Mouse (Mus musculus) cerebellum, adult 2 months (tissue): ENCODE data around the gene Rhoa. TPM values are rescaled to one million over a fixed set of nuclear protein-coding genes. Genes with fewer than 3 reads are reported as not detected.

Source experiments
- DNase-seq, 2 experiments: peaks; one replicate each; pipeline ENCODE4 v3.0.0; 2021
- H3K27ac ChIP-seq: fragments of 200-500 bp; 2 replicates; pipeline ENCODE4 v1.5.1; 2012; ENCODE audit warnings: low read length, control low read depth, inconsistent platforms; ENCODE audit not compliant: insufficient read depth
- H3K27me3 ChIP-seq: fragments of 200-500 bp; 2 replicates; pipeline ENCODE4 v1.6.1; 2012; ENCODE audit warnings: inconsistent platforms, mild to moderate bottlenecking, low read length, moderate library complexity; ENCODE audit not compliant: control insufficient read depth, insufficient read depth
- H3K4me1 ChIP-seq: fragments of 200-500 bp; 2 replicates; pipeline ENCODE4 v1.6.1; 2011; ENCODE audit warnings: low read length; ENCODE audit not compliant: control insufficient read depth, insufficient read depth
- H3K4me3 ChIP-seq: fragments of 200-500 bp; replicated peaks from 2 replicates; pipeline ENCODE3; 2011; ENCODE audit warnings: mild to moderate bottlenecking, low read depth, low read length, control low read depth; ENCODE audit not compliant: insufficient read depth
- CTCF ChIP-seq: fragments of 200-500 bp; IDR thresholded peaks from 2 replicates; pipeline ENCODE4 v1.5.1; 2011; ENCODE audit warnings: low read depth, mild to moderate bottlenecking, control low read depth, low read length, moderate library complexity, borderline replicate concordance; ENCODE audit not compliant: insufficient read depth
- POLR2A ChIP-seq: fragments of 200-500 bp; IDR thresholded peaks from 2 replicates; pipeline ENCODE4 v1.6.1; 2011; ENCODE audit warnings: low read length, control low read depth, borderline replicate concordance; ENCODE audit not compliant: insufficient read depth
- WGBS: fragments of 180-500 bp; shearing (Covaris S2); methylation state at CpG from one replicate; pipeline ENCODE4 v1.1.7; 2018; 5-methylcytosine and 5-hydroxymethylcytosine counted together
- polyA plus RNA-seq: library from polyadenylated mRNA; depleted of rRNA; stranded (reverse); fragments of >200 nt; gene quantifications from 2 replicates; pipeline ENCODE4 v1.2.3, GENCODE M21; 2012; rRNA removed

Gene Rhoa
- polyA plus RNA-seq = 198 and 201 TPM in 2 replicates

DNA sequence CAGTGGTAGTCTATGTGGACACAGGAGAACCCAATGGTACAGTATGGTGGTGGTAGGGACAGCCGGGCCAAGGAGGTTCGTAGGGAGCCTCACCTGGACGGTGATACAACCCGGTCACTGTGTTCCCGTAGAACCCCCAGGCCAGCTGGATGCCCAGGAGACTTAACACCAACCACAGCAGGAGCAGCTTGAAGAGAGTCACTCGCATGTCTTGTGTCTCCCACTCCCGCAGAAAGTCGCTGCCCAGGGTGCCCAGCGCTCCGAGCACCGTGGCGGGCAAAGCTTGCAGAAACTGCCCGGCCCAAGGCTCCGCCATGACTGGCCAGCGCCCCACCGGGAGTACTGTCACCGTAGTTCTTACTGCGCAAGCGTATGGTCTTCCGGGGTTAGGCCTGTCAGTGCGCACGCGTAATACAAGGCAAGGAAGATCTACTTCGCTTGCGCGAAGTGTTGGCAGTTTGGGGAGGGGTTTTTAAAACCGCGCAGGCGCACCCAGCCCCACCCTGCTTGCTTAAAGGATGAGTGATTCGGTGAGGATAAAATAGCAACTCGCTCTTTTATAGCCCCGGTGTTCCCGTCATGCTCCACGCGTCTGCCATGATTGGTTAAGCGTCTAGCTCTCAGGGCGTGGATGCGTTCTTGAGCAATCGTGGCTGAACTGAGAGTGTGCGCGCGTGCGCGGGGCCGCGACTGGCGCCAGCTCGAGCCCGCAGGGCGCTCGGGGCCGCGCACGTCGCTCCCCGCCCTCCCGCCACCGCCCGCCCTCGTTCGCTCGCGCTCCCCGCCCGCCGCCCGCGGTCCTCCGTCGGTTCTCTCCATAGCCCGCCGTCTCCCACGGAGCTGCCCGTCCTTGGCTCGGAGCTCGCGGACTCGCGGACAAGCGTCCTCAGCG is at the start of gene Rhoa, which contains the start of gene Tcta:
Gene Rhoa (plus strand): TSS at position 501 of the 892 bp plus-strand sequence.
Gene Tcta (minus strand): TSS at position 532 of the 892 bp plus-strand sequence.
- H3K4me3 ChIP-seq = peak within 1 kb of the TSS; percentile 97
- TF ChIP-seq POLR2A (peak; percentile 96), CTCF (no peak)
- DNase-seq = peak; percentile 98 to 100
- WGBS = 0% methylated on average over 80 of the region's 81 CpGs
- H3K4me1 ChIP-seq = peaks cover 5% of the 10 kb centered on the region; the same call in 1 of the 2 replicates
- no peaks in the 10 kb centered on the region for H3K27me3 ChIP-seq
- H3K27ac ChIP-seq = peak within 1 kb of the TSS; percentile 84

DNA sequence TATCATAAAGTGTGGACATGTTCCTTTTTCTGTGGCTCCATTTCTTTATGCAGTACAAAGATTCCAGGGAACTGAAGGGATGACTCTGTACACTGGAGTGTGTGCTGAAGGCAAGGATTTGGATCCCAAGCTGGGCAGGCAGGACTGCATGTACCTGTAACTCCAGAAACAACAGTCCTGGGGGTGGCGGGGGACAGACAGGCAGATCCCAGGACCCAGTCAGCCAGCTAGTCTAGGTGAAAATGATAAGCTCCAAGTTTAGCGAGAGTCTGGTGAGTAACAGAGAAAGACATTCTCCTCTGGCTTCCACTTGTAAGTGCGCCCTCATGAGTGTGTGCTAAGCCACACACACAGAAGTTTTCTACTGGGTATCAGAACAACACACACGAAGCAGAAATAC is 45.4 kb upstream of the Rhoa start:
- no peak for DNase-seq
- H3K4me3 ChIP-seq = no peak overlapping the region
- whole genome bisulfite sequencing = 82% methylated on average over 4 of the region's 4 CpGs
- H3K27me3 ChIP-seq = no peaks in the 10 kb centered on the region
- H3K4me1 ChIP-seq = peaks cover 9% of the 10 kb centered on the region; the same call in 1 of the 2 replicates
- TF ChIP-seq POLR2A (no peak), CTCF (no peak)
- no peak overlapping the region for H3K27ac ChIP-seq

DNA sequence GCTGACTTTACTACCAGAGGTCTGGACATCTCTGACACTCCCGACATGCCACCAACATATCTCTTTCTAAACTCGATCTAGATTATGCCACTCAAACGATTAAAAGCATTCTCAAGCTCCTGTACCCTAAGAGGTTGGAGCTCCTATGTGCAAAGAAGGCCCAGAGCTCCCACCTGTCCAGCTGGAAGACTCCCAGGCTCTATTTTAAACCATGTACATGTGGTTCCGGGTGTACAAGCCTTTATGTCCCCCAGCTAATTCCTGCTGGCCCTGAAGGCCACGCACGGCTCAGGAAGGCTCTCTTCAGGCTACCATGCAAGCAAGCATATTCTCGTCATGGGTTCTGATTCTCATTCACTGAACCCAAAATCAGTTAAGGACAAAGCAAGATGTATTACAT is 44.1 kb upstream of the Rhoa start:
- no peak for TF ChIP-seq POLR2A
- TF ChIP-seq CTCF = no peak
- H3K4me1 ChIP-seq = peaks cover 9% of the 10 kb centered on the region; the same call in 1 of the 2 replicates
- DNase-seq = peak in 1 of 2 experiments; percentile 21
- no peak overlapping the region for H3K27ac ChIP-seq
- WGBS = 27% methylated on average over 7 of the region's 7 CpGs
- H3K4me3 ChIP-seq = peak overlapping the region; percentile 35
- no peaks in the 10 kb centered on the region for H3K27me3 ChIP-seq

DNA sequence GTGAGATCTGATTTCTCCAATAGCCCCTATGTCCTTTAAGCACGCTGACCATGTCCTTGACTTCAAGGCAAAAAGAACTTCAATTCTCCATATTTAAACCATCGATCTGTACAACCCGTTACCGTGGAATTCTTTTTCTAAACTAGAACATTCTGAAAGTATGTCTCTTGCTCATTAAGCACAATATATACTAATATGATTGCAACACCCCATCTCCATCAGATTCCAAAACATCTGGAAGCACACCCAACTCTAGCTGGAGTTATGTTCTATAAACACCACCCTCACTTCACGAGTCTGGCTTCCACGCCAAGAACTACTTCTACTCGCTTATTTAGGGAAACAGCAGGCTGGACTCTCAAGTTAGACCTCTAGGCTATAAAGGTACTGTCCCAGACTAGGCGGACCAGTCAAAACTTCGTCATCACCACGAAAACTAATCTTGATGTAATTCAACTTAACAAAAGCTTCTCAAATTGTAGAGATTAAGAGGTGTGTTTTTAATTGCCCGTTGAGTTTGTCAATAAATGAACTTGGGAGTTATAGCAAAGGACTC is 43.4 kb upstream of the Rhoa start:
- peak overlapping the region; percentile 64 for H3K4me3 ChIP-seq
- DNase-seq = no peak
- no peak overlapping the region; the same call in 1 of the 2 replicates for H3K27ac ChIP-seq
- no peaks in the 10 kb centered on the region for H3K27me3 ChIP-seq
- no peak for TF ChIP-seq CTCF
- TF ChIP-seq POLR2A = no peak
- peaks cover 9% of the 10 kb centered on the region; the same call in 1 of the 2 replicates for H3K4me1 ChIP-seq
- 34% methylated on average over 11 of the region's 11 CpGs for WGBS

DNA sequence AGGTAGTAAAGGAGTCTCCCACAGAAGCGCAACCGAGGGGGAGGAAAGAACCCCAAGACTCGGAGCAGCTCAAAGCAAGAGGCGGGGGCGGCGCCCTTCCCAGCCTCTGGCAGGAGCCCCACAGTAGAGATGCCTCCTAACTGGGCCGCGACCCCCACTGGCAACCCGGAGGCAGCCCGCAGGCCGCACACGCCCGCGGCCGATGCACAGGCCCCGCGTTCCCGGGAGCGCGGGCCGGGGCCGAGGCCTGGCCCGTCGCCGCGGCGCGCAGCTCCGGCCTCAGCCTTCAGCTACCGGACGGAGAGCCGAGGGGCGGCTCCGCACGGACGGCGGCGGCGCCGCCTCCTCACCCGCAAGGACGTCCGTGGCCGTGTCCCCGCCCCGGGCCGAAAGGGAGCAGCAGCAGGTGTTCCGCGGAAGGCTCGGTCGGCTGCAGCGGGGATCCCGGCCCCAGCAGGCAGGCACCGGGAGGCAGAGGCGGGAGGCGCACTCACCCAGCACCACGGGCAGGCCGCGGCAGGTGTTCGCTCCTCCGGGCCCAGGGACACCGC is 42.7 kb upstream of the Rhoa start:
- peaks cover 9% of the 10 kb centered on the region; the same call in 1 of the 2 replicates for H3K4me1 ChIP-seq
- H3K27me3 ChIP-seq = no peaks in the 10 kb centered on the region
- peak overlapping the region; percentile 44 for H3K27ac ChIP-seq
- peak overlapping the region; percentile 64 for H3K4me3 ChIP-seq
- WGBS = 1% methylated on average over 60 of the region's 62 CpGs
- DNase-seq = no peak
- TF ChIP-seq CTCF = no peak
- no peak for TF ChIP-seq POLR2A

DNA sequence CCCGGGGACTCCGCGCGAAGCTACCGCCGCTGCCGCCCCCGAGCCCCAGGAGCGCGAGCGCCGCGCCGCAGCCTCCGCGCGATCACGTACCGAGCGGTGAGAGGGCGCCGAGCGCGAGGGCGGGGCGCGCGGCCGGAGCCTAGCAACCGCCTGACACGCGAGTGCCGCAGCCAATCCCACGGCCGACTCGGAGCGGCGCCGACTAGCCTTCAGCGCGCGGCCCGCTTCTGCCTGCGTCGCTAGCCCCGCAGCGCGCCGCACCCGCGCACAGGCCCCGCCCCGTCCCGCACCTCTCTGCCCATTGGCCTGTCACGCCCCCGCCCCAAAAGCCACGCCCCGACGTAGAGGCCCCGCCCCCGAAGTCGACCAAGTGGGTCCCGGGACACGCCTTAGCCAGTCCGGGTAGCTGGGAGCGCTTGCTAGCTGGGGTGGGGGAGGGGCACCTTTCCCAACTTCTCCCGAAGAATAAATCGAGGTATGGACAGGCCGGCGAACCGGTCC is 42.2 kb upstream of the Rhoa start, which contains the start of gene Dag1:
Gene Dag1 (minus strand): TSS at position 269 of the 501 bp plus-strand sequence.
- H3K27ac ChIP-seq = peak within 1 kb of the TSS; percentile 44
- peaks cover 9% of the 10 kb centered on the region; the same call in 1 of the 2 replicates for H3K4me1 ChIP-seq
- peak within 1 kb of the TSS; percentile 71 for H3K4me3 ChIP-seq
- WGBS = under 1% methylated on average over 66 of the region's 71 CpGs
- TF ChIP-seq POLR2A (peak; percentile 61), CTCF (no peak)
- peak; percentile 99 for DNase-seq
- no peaks in the 10 kb centered on the region for H3K27me3 ChIP-seq

DNA sequence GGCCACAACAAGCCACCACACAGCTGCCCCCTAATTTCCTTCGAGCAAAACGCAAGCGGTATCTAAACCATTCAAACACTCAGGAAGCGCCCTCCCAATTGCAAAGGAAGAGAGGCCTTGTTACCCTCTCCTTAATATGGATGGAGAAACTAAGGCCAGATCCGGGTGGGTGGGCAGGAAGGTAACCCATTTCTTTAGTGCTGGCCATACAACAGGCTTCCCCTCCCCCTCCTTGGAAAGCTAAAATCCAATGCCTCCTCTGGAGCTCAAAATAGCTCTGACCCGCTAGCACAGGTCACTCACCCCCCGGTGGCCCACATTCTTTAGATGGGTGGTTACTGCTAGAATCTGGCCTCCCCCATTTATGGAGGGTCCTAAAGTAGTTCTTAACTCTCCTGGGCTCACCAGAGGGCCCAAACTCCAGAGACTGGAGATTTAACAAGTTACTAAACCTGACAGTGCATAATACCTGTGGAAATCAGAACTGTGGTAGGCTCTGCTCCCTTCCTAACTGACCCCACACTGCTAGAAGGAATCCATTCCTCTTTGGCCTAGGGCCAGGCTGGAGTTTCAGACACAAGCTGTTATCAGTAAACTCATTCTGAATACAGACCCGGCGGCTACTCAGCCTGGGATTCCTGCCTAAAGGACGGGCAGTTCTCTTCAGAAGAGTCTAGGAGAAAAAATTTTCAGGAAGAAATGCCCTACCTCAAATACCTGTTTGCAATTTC is 41.6 kb upstream of the Rhoa start:
- Histone ChIP-seq H3K27me3 (no peaks in the 10 kb centered on the region), H3K4me3 (peak overlapping the region; percentile 71), H3K27ac (peak overlapping the region; percentile 14; the same call in 1 of the 2 replicates), H3K4me1 (peaks cover 9% of the 10 kb centered on the region; the same call in 1 of the 2 replicates)
- peak in 1 of 2 experiments; percentile 45 for DNase-seq
- TF ChIP-seq CTCF (no peak), POLR2A (no peak)
- 7% methylated on average over 10 of the region's 10 CpGs for WGBS
